Mouse (Mus musculus) hematopoietic stem cell, adult 5-6 weeks (primary cell): ENCODE results near the gene Otor. TPM values are rescaled to one million over a fixed set of nuclear protein-coding genes. Genes with fewer than 3 reads are reported as not detected.

Source experiments
- ATAC-seq, 2 experiments: fragments of 125-278 bp in 1 of 2; replicated peaks in 1 of 2; 2 replicates each; pipeline ENCODE4 v1.8.0; 2016 to 2017; ENCODE audit warnings: inconsistent platforms in 2 of 2, mild to moderate bottlenecking in 2 of 2, moderate number of reproducible peaks in 2 of 2, low read depth in 1 of 2, moderate TSS enrichment in 1 of 2; ENCODE audit not compliant: low FRiP score in 2 of 2, poor library complexity in 2 of 2, severe bottlenecking in 2 of 2, insufficient read depth in 1 of 2, low TSS enrichment in 1 of 2
- total RNA-seq: library from RNA; stranded (forward); fragments of 172-1452, 232-1000 nt; gene quantifications from 2 replicates; pipeline ENCODE4 v1.2.3, GENCODE M21; 2017

Gene Otor
- total RNA-seq, 1 experiment from 2014 or later = not detected

DNA sequence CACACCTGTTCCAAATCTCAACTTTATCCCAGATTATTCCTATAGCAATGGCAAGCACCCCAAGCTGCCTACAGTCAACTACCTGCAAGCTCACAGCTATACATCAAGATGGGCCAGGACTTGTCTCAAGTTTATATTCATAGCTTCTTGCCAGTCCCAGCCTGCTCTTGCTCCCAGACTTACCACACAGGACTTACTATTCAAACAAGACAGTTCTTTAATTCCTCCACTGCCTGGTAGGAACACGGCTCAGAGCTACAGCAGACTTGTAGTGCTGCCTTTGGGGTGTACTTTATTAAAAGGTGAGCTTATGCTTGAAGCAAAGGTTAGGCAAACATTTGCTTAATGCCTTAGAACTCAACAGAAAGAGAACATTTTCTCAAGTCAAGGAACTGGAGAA, 18.9 kb downstream of the Otor start:
- no peak for ATAC-seq

- ATAC-seq = peak in 1 of 2 experiments; percentile 42; a peak in 1 of 4 replicates
Measured at GRCm38 (mm10) chr2:143113859-143114258, 35.6 kb downstream of the Otor start.

DNA sequence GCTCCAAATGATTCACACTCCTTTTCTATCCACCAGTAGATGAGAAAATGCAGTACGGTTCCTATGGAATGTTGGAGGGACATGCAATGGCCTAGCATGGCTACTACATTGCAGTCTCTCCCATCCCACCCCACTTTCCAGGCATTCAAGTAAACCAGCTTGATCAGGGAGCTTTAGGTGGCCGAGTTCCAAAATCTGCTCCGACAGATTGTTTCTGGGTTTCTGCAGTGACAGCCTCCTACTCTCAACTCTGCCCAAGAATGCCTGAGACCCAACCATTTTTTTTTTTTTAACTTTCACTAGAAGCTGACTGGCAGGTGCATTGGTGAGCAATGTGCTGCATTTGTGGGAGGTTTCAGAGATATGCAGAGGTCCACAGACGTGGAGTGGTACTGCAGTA, 36.4 kb downstream of the Otor start:
- no peak for ATAC-seq

GRCm38 (mm10) chr2:143117453-143117852, 39.2 kb downstream of the Otor start:
- ATAC-seq = no peak

GRCm38 (mm10) chr2:143118221-143118620, 39.9 kb downstream of the Otor start:
- no peak for ATAC-seq

DNA sequence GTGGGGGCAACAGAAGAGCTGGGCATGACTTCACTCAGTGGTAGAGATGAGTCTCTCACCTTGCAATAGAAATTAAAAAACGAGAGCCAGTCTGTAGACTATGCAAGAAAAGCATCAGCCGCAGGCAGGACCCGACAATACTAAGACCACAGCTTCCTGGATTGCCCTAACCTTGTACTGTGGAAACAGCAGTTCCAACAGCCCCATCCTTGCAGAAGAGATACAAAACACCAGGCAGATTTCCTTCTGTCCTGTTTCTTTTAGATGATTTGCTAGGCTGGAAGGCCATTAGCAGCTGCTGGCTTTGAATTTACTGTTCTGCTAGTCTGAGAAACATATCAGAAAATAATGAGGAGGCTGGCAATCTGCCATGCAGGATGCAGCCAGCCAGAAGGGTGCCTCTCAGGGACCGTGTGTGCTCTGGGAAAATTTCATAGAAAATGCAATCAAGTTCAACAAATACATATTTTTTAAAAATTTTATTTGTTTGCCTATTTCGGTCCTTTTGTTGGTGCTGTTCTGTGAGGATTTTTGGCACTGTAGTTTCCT, 52.9 kb downstream of the Otor start:
- ATAC-seq = 0 out of 4 replicates have a peak, but pooled peaks of 1 of the 2 experiments have one; percentile 22

Other genes starting within 250 kb of the Otor start
- gene Kif16b, start 176.9 kb upstream of the Otor start, total RNA-seq = 34.2 and 35.2 TPM in 2 replicates
- 88.6 and 116 TPM in 2 replicates for gene Snrpb2, start 15.4 kb upstream of the Otor start, total RNA-seq